ENCODE assay signal across 8 mouse cellular contexts in genomic region chr10:14085241-14085659, GRCm38 (mm10).
DNase-seq lines count a peak whose midpoint lies in the region; ATAC-seq and TF ChIP-seq lines count a peak whose summit lies in the region.
"Had no signal": no experiment of that assay in that cellular context is flagged by ENCODE, and none has a peak within 500 bp of the region (broad histone marks: within the 10 kb centered on the region; RNA-seq: fewer than 3 reads in every experiment).

No protein-coding gene starts in this region.

- DNase-seq in cerebellum, postnatal 36 days = peak; percentile 38 to 47
- DNase-seq in lung, adult 2 months = peak; percentile 25
- no peak for DNase-seq in ovary, adult 18-20 months (ENCODE audit: low spot score)
- DNase-seq in urinary bladder, adult 18-20 months (ENCODE audit: low spot score in 2 of 2) = no peak

- peaks cover 41% of the 10 kb centered on the region for H3K4me1 ChIP-seq in megakaryocyte, embryonic 14.5 days
- peaks cover 11% of the 10 kb centered on the region for H3K4me1 ChIP-seq in lung, adult 2 months (ENCODE audit: control insufficient read depth, insufficient read depth, low read length)

- no peak for TF ChIP-seq CTCF in lung, adult 2 months (IDR thresholded peaks at IDR 0.05; ENCODE audit: insufficient read depth, low read length)

- WGBS in lung, adult 2 months = 26% methylated on average over 12 of the region's 12 CpGs

- ATAC-seq in megakaryocyte, adult 5-6 weeks (ENCODE audit: poor library complexity, severe bottlenecking) = no peak
- ATAC-seq in activated CD4-positive, CD25-positive, alpha-beta regulatory T cell, adult 4 months = no peak

- no peaks in the 10 kb centered on the region for H3K27me3 ChIP-seq in megakaryocyte, embryonic 14.5 days (replicated peaks)
- H3K27me3 ChIP-seq: limb, embryonic 13.5 days had no signal

- no peak for TF ChIP-seq POLR2A in lung, adult 2 months (IDR thresholded peaks at IDR 0.05; ENCODE audit: borderline replicate concordance, extremely low read depth, low read depth, low read length)

- H3K4me3 ChIP-seq in megakaryocyte, embryonic 14.5 days (replicated peaks) = peak overlapping the region; percentile 59
- H3K4me3 ChIP-seq in lung, adult 2 months (replicated peaks; ENCODE audit: extremely low read depth, low read depth, low read length) = no peak overlapping the region
- H3K4me3 ChIP-seq: limb, embryonic 13.5 days had no signal

- H3K36me3 ChIP-seq in megakaryocyte, embryonic 14.5 days (replicated peaks; ENCODE audit: low read length) = no peaks in the 10 kb centered on the region
- H3K36me3 ChIP-seq: limb, embryonic 13.5 days had no signal

- H3K9me3 ChIP-seq in megakaryocyte, embryonic 14.5 days = no peaks in the 10 kb centered on the region
- H3K9me3 ChIP-seq: limb, embryonic 13.5 days had no signal

Comparison
In these comparisons a context has a peak if more than half of its experiments do, and no peak if none do; other contexts are left out.
1. DNase-seq: peak in cerebellum, postnatal 36 days (2 of 2) and lung, adult 2 months (single experiment); none in ovary, adult 18-20 months (single experiment) and urinary bladder, adult 18-20 months (0 of 2).